Mouse (Mus musculus) mouse embryonic stem cell (cell line): ENCODE measurements around the gene Lmntd1.

Source experiments
- in situ Hi-C, 2 experiments: fragments of 300-500 bp; cut with MboI; formaldehyde crosslinking; loops; 1 replicate in 1 of 2; 3 replicates in 1 of 2; pipeline ENCODE4 v1.14.3; 2019 to 2020; ENCODE audit warnings: low sequenced_read_pairs in 2 of 2, low pct_unique_long_range_greater_than_20kb in 1 of 2, mixed read lengths in 1 of 2; ENCODE audit not compliant: unreplicated experiment in 1 of 2

The Lmntd1 gene

DNA sequence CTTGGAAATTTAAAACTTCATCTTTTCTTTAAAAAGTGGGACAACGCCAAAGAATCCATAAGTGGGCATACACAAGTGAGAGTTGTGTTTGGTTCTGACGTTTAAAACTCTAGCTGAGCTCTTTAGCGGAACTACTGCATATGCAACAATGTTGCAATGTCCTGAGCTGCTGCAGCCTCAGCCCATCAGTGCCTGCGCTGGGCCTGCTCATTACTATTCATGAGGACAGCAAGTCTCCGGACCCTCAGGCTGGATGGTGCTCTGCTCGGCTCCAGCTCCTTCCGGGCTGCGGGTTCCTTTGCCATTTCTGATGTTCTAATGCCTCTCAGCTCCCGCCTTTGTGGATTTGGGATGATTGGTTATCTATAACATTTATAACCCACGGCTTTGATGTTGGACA is 97.1 kb downstream of the Lmntd1 start:
- in situ Hi-C loops = no loop called here

DNA sequence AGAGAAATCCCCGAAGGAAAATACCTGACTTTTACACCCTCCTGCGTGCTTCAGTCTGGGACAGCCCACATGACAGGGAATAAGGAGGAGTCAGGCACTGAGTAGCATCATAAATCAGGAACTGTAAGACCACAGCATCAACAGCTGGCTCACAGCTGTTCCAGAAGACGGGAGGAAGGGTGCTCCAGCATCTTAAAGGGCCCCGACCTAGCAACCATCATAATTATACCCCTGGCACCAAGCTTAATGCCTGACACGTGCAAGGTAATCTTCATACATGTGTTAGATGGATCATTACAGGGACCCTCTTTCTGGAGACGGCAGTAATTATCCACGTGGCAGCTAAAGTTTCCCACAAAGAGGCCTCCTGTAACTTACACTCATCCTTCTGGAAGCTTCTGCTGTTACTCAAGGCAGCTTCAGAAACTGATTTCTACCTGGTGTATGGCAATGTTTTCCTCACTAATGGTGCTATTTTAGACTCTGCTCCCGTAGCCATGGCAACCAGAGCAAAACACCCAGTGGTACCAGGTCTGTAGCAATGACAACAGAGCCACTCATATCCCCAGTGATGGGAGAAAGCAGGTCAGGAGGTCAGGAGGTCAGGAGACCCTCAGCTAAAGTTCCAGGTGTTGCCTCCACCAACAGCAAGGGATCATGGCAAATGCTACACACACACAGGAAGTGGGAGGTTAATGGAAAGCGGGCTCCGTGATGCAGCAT is 98.1 kb downstream of the Lmntd1 start:
- in situ Hi-C loops = no loop called here

GRCm38 (mm10) chr6:145511265-145511664 is 102.9 kb downstream of the Lmntd1 start:
- in situ Hi-C loops = no loop called here

- in situ Hi-C loops = no loop called here
These were observed 105.3 kb downstream of the Lmntd1 start for GRCm38 (mm10) chr6:145508828-145509227.

DNA sequence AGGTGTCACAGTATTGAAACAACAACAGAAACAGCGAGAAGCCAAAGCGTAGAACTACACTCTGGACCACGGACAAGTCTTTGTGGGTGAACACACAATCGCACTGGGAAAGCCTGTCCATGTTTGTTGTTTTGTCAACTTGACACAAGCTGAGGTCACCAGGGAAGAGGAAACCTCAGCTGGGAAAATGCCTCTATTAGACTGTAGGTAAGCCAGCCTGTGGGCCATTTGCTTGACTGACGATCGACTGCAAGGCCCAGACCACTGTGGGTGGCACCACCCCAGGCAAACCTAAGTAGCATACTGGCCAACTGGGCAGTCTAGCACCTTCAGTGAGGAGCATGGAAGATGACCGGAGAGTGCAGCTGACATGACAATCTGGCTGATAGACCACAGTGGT is 112.4 kb downstream of the Lmntd1 start:
- in situ Hi-C loops = no loop called here

GRCm38 (mm10) chr6:145499574-145500546 is 114.3 kb downstream of the Lmntd1 start:
- in situ Hi-C loops = no loop called here

DNA sequence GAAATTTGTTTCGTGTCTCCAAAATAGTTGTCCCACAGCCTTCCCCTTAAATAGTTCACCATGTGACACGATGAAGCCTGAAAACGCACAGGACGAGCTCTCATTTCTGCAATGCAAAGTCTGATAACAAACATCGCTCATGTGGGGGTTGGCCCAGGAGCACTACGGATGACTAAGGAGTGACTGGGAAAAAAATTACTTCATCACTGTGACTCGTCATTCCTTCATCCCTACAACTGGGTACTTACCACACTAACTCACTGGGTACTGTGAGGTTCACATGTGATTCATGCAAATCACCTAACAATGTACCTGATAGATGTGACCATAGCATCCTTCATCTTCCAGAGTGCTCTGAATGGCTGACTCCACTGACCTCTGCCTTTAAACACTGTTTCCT is 118.4 kb downstream of the Lmntd1 start:
- in situ Hi-C loops = no loop called here

- in situ Hi-C loops = no loop called here
These were observed 125.9 kb downstream of the Lmntd1 start for GRCm38 (mm10) chr6:145488251-145488650.

DNA sequence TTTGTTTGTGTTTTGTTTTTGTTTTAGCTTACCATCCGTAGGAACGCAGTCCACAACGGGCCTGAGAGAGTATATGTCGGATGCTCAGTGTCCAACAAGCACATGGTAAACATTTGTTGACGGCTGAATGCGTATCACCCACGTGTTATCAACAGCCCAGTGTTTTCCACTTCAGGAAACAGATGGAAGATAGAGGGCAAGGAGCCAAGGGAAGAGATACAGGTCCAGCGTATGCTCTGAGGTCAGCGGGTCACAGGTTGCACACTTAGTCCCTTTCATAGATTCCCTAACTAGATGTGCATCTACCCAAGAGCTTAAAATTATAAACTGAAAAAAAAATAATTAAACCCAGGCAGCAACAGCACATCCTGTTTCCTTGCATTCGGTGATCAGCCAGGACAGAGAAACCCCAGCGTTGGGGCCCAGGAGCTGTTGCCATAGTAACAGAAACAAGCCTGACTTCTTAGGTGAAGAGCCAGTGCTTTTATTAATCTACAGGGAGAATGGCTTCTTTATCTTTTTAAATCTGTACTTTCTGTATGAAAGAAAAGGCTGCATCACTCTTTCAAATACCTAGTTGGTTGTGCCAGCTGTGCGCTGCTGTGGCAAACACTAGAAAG is 128.0 kb downstream of the Lmntd1 start:
- in situ Hi-C loops = no loop called here

DNA sequence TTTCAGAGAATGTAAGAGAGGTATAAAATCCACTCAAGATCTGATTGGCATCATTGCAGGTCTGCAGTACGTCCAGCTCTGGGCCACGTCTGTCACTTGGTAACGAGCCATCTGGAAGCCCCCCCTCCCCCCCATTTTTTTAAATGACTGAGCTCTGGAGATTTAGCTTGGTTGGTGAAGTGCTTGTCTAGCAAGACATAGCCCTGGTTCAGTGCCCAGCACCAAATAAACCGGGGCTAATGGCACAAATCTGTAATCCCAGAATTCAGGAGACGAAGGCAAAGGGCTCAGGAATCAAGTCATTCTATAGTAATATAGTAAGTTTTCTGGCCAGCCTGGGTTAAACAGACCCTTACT is 130.8 kb downstream of the Lmntd1 start:
- in situ Hi-C loops = no loop called here

GRCm38 (mm10) chr6:145482656-145483317 is 131.3 kb downstream of the Lmntd1 start:
- in situ Hi-C loops = no loop called here

GRCm38 (mm10) chr6:145481938-145482337 is 132.2 kb downstream of the Lmntd1 start:
- in situ Hi-C loops = no loop called here

- in situ Hi-C loops = no loop called here
These were observed 135.3 kb downstream of the Lmntd1 start for GRCm38 (mm10) chr6:145478821-145479271.

DNA sequence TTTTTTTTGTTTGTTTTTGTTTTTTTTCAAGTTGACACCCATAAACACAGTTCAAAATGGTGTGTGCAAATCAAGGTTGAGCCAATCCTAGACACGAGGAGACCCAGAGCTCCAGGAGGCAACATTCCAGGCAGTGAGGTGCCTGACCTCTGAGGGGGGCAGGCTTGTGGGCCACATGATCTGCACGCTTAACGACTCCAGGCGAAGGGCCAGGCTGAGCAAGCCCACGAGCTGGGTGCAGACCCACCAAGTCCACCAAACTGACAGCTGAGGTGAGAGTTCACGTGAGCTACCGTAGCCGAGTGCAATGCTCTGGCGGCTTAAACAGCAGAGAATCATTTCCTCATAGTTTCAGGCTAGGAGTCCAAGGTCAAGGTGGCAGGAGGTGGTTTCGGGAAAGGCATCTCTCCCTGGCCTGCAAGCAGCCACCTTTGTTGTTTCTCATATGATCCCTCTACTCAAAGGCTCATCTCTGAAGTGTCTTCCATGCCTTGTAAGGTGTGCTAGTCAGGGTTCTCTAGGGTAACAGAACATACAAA is 136.7 kb downstream of the Lmntd1 start:
- in situ Hi-C loops = no loop called here

DNA sequence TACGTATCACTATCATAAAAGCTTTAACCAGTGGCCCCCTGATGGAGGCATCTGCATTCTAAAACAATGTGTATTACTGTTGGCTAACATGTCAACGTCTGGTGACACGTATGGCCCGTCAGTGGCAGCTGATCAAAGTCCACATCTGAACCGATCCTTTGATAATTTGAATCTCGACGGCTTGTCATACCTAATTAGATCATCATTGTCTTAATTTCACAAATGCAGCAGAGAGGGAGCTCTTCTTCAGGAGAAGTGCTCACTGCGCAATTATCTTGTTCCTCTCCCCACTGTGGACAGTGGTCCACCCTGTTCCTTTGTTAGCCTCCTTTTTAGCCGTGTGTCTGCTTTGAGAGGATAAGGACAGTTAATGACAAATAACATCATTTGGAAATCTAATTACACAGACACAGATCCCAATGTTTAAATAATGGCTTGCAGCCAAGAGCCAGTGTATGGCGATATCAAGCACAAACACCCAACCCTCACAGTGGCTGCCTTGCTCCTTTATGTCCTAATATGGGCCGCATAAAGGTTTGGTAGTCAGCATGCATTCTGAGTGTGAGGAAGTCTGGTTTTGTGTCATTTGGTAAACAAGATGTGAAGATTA is 142.4 kb downstream of the Lmntd1 start:
- in situ Hi-C loops = no loop called here

GRCm38 (mm10) chr6:145469260-145469943 is 144.7 kb downstream of the Lmntd1 start:
- in situ Hi-C loops = no loop called here

- in situ Hi-C loops = no loop called here
These were observed 150.1 kb downstream of the Lmntd1 start for GRCm38 (mm10) chr6:145464027-145464426.
